Mouse (Mus musculus) v-Abl transformed pro-B cells (cell line): Measurements from ENCODE around the gene Il2ra.

Experiments
- in situ Hi-C, 2 experiments: fragments of 400-800 bp; cut with MboI; formaldehyde crosslinking; loops; one replicate each; pipeline ENCODE4 v1.15.1; 2025; ENCODE audit not compliant: unreplicated experiment in 2 of 2

The Il2ra gene

GRCm38 (mm10) chr2:11651476-11651875 is 8.9 kb downstream of the Il2ra start:
- in situ Hi-C loops: no loop called here

GRCm38 (mm10) chr2:11652196-11652595 is 9.6 kb downstream of the Il2ra start:
- in situ Hi-C loops: no loop called here

- in situ Hi-C loops: no loop called here
Observed at GRCm38 (mm10) chr2:11652780-11653179, 10.2 kb downstream of the Il2ra start.

GRCm38 (mm10) chr2:11653330-11653729 is 10.7 kb downstream of the Il2ra start:
- in situ Hi-C loops: no loop called here

GRCm38 (mm10) chr2:11653780-11654179 is 11.2 kb downstream of the Il2ra start:
- in situ Hi-C loops: no loop called here

GRCm38 (mm10) chr2:11654990-11655931 is 12.7 kb downstream of the Il2ra start:
- in situ Hi-C loops: no loop called here

GRCm38 (mm10) chr2:11657581-11657980 is 15.0 kb downstream of the Il2ra start:
- in situ Hi-C loops: no loop called here

GRCm38 (mm10) chr2:11659263-11659662 is 16.7 kb downstream of the Il2ra start:
- in situ Hi-C loops: no loop called here

GRCm38 (mm10) chr2:11662143-11662906 is 19.7 kb downstream of the Il2ra start:
- in situ Hi-C loops: loop anchor here (5.0 kb wide), 1 partner anchor 55 kb away; no protein-coding TSS in a partner anchor

GRCm38 (mm10) chr2:11662907-11663230 is 20.3 kb downstream of the Il2ra start:
- in situ Hi-C loops: loop anchor here (5.0 kb wide), 1 partner anchor 56 kb away; no protein-coding TSS in a partner anchor

GRCm38 (mm10) chr2:11663961-11664360 is 21.4 kb downstream of the Il2ra start:
- in situ Hi-C loops: loop anchor here (5.0 kb wide), 1 partner anchor 57 kb away; no protein-coding TSS in a partner anchor

GRCm38 (mm10) chr2:11664367-11664766 is 21.8 kb downstream of the Il2ra start:
- in situ Hi-C loops: loop anchor here (5.0 kb wide), 1 partner anchor 57 kb away; no protein-coding TSS in a partner anchor

GRCm38 (mm10) chr2:11664806-11665205 is 22.2 kb downstream of the Il2ra start:
- in situ Hi-C loops: loop anchor here (5.0 kb wide), 1 partner anchor 58 kb away; no protein-coding TSS in a partner anchor

- in situ Hi-C loops: no loop called here
Observed at GRCm38 (mm10) chr2:11665326-11665725, 22.7 kb downstream of the Il2ra start.

- in situ Hi-C loops: no loop called here
Observed at GRCm38 (mm10) chr2:11672144-11672543, 29.5 kb downstream of the Il2ra start.

GRCm38 (mm10) chr2:11679626-11680025 is 37.0 kb downstream of the Il2ra start:
- in situ Hi-C loops: loop anchor here in 1 of 2 experiments (5.0 to 10.0 kb wide), 2 partner anchors 77 to 345 kb away; partner anchors contain the start of gene Rbm17

GRCm38 (mm10) chr2:11682712-11683111 is 40.1 kb downstream of the Il2ra start:
- in situ Hi-C loops: loop anchor here in 1 of 2 experiments (5.0 to 10.0 kb wide), 2 partner anchors 80 to 348 kb away; partner anchors contain the start of gene Rbm17

- in situ Hi-C loops: loop anchor here in 1 of 2 experiments (10.0 kb wide), 1 partner anchor 352 kb away; no protein-coding TSS in a partner anchor
Observed at GRCm38 (mm10) chr2:11686512-11686911, 43.9 kb downstream of the Il2ra start.

GRCm38 (mm10) chr2:11687436-11687835 is 44.8 kb downstream of the Il2ra start:
- in situ Hi-C loops: loop anchor here in 1 of 2 experiments (10.0 kb wide), 1 partner anchor 353 kb away; no protein-coding TSS in a partner anchor

GRCm38 (mm10) chr2:11690201-11690890 is 47.7 kb downstream of the Il2ra start:
- in situ Hi-C loops: loop anchor here in 1 of 2 experiments (10.0 kb wide), 1 partner anchor 184 kb away; no protein-coding TSS in a partner anchor
